Mouse (Mus musculus): ENCODE results near the gene Ehmt1.
A peak's percentile ranks its signal among the peaks of the same experiment; 100 is the strongest.
"Not testable (repeated sequence)": the region's sequence is repeated elsewhere in the genome, so short reads cannot be mapped to it uniquely, and the experiment has no call there.

Ehmt1 gene

DNA sequence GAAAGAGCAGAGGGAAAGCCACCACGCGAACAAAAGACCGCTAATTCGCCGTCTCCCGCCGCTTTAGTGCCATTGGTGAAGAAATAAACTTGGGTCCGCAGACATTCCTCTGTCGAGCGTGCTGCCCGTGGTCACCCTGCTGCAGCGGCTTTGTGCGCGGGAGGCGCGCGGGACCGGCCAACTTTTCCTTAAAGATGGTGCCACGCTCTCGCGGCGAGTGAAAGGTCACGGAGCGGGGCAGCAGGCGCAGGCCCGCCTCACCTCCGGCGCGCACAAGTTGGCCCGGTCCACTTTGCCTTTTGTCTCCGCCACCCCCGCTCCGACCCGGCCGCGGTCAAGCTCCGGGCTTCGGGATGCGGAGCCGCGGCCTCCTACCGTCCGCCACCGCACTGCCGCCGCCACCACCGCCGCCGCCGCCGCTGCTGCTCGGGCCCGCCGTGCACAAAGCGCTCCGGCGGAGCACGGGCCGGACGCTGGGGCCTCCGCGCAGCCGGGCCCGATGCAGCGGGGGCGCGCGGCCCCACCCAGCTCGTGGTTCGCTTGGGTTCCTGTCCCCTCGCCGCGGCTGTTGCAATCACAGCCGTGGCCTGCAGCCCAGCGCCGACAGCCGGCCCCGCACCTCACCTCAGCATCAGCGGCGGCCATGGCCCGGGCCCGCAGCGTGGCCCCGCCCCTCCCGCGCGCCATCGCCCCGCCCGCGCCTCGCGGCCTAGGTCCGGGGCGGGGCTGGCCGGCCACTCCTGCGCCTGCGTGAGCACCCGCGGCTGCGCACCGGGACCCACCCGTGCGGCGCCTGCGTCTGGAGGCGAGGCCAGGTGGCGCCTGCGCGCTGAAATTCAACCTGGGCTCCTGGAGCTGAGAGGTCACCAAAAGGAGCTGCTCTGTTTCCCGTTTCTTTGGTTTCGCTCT lies at the start of gene Ehmt1:
Gene Ehmt1, minus strand, starts transcription at position 685 of the 909 bp plus-strand sequence.
- DNase-seq = peak; percentile 96

DNA sequence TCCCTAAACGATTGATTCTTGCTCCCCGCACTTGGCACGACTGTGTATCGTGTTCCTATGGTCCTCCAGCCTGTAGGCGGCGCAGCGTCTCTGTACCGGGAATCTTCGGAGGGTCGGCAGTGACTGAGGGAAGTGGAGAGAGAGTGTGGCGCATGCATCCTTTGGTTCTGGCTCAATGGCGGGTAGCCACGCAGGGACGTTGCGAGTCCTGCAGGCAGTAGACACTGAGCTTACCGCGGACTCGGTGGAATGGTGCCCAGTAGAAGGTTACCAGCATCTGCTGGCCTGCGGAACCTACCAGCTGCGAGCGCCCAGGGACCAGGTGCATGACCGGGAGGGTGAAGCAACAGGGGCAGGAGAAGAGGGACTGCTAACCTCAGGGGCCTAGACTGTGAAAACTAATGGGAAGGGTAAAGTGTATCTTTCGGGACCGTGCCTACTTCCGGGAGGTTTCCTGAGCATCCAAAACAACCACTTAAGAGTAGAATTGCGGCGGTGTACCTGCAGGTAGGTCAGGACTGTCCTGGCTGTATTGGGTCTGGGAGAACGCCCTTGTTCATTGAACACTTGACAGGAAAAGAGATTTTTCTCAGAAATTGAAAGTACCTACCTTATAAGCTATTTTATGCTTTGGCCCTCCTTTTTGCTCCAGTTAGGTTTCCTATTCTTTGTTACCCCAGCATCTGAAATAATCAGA lies 43.0 kb upstream of the Ehmt1 start, which contains the start of gene Dph7:
Gene Dph7, plus strand, starts transcription at position 97 of the 697 bp plus-strand sequence.
- DNase-seq = peak; percentile 92

DNA sequence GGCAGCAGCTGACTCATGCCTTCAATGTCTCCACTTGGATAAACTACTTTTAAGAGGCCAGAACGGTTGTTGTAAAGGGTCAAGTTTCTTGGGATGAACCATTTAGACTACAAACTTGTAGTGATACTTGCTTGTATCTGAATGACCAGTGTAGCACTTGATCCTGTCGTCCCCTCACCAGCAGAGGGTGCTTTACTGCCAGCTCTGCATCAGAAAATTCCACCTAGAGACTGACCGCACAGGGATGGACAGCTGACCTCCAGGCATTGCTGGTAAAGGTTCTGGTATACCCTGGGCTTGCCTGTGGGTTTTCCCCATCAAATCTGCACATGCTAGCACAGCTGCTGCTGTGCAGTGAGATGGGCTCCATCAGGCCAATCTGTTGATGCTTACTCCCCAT lies 41.5 kb upstream of the Ehmt1 start:
- no peak for DNase-seq

DNA sequence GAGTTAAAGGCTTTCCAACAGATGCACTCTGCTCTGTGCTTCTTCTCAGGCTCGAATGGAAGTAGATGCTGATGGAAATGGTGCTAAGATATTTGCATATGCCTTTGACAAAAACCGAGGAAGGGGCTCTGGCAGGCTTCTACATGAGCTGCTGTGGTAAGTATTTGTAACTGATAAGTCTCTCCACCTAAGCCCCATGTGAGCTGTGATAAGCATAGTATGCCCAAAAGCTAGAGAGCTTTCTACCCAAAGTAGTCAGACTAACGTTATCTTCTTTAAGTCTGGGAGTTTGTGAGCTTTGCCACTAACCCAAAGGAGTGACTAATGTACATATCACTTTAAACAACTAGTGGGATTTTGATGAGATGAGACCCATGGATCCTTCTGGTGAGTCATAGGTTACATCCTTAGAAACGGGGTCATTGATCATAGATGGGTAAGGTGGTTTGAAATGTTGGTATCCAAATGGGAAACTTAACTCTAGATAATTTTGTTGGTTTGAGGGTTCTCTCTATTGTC lies 33.2 kb upstream of the Ehmt1 start:
- no peak for DNase-seq

DNA sequence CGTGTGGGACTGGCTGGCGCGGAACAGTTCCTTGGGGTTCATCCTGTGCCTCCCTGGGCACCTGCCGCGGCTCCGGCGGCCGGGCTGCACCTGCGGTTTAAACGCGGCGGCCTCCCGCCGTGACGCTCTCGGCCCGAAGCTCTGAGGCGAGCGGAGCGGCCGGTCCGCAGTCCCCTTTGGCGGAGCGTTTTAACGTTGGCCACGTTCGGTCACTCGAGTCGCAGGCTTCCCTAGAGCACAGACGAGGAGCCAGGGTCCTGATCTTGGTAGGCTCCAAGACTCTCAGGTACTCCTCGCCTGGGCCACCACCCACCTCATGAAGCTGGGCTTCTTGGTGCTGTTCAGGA lies 30.7 kb upstream of the Ehmt1 start:
- DNase-seq = no peak

DNA sequence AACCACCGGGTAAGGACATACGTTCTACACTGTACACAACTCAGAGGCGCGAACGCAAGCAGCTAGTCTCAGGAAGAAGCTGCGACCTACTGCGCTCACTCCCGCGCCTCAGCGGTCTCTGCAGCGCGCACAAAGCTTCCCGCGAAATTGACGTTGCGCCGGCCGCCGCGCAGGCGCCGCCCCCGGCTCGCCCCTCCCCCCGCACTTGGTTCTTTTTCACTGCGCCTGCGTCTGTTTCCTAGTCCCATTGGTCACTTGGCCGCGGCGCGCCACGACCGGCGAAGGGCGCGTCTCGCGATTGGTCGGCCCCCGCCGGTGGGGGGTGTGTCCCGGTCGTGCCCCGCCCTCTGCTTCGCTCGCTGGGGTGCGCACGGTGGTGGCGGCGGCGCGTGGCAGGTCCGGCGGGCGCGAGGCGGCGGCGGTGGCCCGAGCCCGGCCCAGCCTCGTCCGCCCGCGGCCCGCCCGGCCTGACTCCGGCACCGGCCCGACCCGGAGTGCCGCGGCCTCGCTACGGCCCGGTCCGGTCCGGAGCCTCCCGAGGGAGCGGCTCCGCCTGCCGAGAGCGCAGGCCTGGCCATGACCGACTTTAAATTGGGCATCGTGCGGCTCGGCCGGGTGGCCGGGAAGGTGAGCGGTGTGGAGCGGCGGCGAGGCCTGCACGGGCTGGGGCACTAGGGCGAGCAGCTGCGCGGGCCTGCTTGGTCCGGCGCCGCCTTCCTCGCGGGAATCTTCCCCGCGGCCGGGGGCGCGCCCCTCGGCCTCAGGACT lies 30.2 kb upstream of the Ehmt1 start, which contains the start of gene Zmynd19:
Gene Zmynd19, plus strand, starts transcription at position 372 of the 768 bp plus-strand sequence.
- peak; percentile 97 for DNase-seq

DNA sequence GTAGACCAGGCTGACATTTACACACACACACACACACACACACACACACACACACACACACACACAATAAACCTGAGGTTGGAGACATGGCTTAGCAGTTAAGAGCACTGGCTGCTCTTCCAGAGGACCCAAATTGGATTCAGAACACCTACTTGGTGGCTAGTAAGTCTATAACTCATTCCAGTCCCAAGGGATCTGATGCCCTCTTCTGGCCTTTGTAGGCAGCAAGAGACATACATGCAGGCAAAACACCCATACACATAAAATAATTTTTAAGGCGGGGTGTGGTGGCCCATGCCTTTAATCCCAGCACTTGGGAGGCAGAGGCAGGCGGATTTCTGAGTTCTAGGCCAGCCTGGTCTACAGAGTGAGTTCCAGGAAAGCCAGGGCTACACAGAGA lies 24.9 kb upstream of the Ehmt1 start:
- not testable (repeated sequence) for DNase-seq

DNA sequence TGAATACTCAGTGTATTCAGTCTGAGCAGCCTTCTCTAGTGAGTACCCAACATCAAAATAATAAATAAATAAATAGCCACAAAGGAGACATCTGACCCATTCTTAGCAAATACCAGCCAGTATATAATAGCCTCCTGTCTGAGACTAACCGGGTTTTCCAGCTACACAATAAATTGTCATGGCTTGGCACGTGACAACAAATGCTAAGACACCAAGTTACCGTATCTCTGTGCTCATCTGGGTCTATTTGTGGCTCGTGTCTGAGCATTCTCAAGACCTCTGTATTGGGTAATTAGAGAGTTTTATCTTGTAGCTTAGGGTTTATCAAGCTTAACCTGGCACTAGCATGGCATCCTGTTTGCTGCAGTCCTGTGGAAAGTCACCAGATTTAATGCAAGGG lies 22.7 kb upstream of the Ehmt1 start:
- DNase-seq = no peak

DNA sequence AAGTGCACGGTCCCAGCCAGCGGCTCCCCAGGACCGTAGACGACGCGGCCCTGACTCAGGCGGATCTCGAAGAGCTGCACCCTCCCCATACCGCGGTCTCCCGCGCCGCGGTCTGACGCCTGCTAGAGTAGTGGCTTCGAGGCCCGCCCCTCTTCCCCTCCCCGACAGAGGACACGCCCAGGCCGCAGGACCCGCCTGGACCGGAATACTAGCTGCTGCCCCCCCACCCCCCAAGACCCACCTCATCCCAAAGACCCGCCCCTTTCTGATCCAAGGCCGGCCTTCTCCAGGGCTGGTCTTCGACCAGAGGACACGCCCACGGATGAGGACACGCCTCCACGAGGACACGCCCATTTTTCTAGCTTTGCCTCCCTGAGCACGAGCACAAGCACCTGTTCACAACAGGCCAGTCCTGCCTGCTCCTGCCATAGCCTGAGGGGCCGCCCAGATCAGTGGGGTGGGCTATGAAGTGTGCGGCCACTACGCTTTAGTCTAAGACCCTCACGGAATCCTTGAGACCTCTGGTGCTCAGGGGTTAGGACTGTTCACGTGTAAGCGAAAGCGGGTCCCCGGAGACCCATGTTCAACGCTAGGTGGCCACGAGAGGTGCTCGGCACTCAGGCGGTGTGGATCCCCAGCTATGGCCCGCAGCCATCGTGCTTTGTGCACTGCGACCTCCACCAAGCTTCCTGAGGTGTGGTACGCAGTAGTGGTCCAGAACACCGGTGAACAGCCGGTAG lies 15.8 kb upstream of the Ehmt1 start, which contains the start of gene Arrdc1:
Gene Arrdc1, minus strand, starts transcription at position 196 of the 740 bp plus-strand sequence.
- DNase-seq = peak; percentile 90

DNA sequence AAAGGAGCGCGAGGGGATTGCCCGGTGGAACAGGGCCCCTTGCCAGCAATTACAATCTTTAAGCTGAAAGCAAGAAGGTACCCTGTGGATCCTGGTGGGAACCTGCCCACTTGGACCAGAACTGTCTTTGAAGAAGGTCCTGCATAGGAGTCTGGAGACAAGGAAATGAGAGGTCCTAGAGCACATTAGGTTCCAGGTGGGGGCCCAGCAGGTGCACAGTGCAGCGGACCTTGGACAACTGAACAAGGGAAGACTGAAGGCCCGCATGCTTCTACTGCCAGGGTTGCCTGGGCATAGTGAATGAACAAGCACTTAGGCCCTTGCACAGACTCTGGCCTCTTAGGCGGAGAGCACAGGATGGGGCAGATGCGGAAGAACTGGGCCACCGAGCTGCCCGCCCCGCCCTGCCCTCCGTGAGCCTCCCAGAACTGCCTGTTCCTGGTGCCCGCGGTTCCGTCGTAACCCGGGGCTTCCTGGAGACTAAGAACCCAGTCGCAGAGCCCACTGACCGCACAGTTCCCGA lies 15.1 kb upstream of the Ehmt1 start:
- DNase-seq = no peak

DNA sequence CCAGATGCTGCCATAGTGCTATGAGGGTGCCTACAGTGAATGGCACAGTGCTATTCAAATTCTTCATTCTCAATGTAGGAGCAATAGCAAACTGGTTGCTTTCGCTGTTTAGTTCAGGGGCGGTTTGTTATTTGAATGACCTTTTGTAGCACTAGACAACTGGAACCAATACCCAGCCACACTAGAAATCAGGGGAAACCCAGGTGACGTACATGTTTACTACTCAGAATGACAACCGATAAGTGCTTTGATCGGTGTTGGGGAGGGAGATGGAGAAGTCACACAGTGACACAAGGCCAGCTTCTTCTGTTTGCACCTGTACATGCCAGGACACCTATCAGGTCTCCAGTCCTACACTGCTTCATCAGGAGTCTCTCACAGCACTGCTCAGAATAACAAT lies 10.2 kb upstream of the Ehmt1 start:
- no peak for DNase-seq

DNA sequence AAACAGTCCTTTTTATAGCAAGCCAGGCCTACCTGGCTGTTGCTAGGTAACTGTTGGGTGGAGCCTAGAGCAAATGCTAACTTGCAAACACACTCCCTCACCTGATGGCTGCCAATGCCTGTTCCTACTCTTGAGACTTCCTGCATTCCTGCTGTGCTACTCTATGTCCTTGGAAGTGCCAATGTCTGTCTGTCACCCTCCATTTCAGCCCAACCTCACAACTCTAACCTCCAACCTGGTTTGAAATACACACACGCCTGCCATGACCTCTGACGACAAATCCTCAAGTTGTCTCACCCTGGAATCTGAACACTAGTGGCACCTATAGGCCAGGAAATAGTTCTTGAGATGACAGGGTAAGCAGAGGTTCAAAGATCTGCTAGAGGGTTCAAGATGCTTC lies 9.7 kb upstream of the Ehmt1 start:
- no peak for DNase-seq

DNA sequence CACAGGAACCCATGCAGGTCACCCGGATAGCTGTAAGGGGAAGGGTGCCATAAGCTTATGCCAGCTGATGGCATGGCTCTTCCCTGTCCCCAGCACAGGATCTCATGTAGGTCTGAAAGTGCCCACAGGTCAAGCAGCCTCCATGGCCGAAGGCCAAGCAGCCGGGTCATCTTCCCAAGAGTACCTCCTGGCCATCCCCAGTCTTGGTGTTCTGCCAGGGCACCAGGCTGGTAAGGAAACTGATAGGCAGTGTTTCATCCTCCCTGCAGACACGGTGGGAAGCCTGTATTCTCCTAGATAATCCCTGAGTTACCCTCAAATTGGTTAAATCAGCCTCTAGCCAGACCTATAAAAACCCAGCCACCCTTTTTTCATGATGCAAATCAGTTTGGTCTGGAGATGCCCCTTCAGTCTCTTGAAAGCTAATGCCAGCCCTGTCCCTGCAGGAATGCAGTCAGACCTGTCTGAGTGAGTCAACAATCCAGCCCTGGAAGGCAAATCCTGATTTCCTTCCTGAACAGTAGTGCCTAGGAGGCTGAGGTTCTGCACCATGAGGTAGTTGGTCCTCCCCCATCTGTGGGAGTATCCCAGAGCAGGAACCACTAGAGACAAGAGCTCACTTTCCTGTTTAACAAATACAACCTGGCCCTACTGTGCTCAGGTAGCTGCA lies 8.5 kb upstream of the Ehmt1 start:
- no peak for DNase-seq

DNA sequence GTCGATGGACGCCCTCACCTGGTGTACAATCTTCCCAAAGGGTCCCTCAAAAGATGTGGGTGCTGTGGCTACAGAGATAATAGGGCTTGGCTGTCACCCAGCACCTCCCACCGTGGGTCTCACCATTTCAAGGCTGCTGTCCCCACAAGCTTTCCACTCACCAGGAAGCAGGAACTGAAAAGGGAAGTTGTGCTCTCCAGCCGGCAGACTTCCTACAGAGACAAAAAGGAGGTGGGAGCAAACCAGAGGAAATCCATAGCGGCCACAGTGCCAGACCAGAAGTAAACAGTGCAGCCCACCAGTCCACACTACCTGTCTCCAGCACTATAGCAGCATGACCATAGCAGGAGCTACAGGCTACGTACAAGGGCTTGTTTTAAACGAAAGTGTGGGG lies 7.5 kb upstream of the Ehmt1 start:
- no peak for DNase-seq

DNA sequence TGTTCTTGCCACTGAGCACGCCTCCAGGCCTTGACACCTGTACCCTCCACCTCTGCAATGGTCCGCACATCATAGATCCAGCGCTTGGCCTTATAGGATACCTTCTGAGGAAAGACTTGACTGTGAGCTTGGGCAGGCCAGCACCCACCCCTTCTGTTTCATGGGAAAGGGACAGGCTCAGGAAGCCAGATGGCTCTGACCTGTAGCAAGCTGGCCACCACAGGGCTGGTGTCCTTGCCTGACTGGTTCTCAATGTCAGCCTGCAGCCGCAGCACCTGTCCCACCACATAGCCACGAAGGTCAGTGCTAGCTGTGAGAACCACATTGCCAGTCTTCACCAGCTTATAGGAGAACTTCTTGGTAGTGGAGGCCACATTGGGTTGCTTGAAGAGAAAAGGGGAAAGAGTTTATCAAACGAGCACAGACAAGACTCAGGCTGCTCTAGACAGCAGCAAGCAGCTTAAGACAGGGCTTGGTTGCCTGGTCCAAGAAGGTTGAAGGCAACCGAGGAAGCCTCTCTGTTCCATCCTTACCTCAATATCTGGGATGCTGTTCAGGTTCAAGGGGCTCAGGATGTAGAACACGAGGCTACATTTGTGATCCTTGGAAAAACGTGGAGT lies 7.0 kb upstream of the Ehmt1 start:
- no peak for DNase-seq

DNA sequence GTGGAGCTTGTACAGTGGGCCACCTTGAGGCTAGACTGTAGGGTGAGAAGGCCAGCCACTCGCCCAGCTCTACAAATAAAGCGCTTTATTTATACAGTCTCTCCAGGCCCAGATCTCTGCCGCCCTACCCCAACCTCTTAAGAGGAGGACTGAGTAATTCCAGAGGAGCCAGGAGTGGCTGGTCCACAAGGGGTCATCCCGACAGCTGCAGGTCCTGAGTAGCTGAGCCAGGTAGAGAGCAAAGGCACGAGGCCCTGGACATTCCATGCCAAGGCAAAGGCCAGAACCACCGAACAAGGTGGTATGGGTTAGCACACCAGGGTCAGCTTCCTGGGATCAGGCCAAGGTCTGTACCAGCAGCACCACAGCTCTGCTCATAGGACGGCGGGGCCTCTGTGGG lies 5.9 kb upstream of the Ehmt1 start:
- DNase-seq = no peak

DNA sequence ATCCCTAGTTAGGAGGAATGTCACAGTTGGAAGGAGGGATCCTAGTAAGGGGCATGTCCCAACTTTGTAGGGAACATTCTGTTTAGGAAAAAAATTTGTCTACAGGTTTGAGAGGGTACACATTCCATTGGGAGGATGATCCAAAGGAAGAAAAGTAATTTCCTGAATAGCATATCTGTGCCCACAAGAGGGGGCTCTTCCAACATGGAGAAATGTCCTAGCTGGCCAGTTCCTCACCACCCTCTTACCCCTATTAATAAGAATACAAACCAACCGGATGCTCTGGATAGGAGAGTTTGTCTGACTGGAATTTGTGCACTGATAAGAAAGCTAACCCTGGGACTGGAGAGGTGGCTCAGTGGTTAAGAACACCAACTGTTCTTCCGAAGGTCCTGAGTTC lies 4.1 kb upstream of the Ehmt1 start:
- DNase-seq = no peak

DNA sequence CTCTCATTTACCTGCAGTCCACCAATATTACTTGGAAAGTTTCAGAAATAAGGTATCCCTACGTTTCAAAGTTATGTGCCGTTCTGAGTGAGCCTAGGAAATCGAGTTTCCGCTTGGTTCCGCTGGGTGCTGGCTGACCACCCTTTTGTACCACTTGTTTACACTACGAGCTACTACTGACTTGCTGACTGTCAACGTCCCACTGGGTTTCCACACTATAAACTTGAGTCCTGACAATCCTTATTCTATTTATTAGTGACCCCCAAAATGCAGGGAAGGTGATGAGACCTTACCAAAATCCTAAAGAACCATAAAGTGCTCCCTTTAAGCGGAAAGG lies 393 bp upstream of the Ehmt1 start:
- no peak for DNase-seq

DNA sequence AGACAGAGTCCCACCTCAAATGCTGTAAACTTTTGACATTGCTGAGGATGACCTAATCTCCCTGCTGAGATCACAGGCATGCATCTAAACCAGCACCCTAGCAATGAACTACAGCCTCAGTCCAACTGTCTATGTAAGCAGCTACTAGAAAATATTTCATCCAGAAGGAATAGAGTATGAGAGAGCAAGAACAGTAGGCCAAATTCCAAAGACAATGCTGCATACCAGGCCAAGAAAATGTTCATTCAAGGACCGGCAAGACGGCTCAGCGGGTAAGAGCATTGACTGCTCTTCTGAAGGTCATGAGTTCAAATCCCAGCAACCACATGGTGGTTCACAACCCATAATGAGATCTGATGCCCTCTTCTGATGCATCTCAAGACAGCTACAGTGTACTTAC lies 4.7 kb downstream of the Ehmt1 start:
- no peak for DNase-seq

DNA sequence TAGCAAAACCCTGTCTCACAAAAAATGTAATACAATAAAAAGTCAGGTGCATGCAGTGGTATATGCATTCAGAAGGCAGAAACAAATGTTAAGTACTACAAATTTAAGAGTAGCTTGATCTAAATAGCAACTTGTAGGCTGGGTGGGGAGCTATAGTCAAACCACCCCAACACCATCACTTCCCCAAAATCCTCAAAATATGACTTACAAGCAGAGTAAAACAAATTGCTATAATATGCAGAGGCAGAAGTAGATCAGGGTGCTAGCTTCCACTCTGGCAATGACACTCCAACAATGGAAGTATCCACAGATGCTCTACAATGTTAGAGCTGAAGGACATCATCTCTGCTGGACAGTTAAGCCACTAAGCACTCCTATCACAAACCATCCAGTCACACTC lies 6.8 kb downstream of the Ehmt1 start:
- DNase-seq = no peak

DNA sequence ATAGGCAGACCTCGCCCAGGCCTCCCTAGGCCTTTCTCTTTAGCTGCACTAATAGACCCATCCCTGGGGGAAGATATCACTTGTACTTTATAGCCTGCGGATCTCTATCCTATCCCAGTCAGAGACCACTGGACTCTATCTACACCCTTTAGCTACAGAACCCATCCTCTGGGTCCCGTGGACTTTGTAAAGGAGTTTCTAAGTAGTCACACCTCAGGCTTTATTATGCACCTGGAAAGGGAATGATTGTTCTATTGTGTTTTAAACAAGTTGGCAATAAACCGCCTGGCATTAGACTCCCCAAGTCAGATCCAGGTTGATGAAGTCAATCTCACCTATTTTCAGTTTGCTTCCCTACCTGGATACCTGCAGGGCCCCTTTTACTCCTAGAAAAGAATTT lies 7.2 kb downstream of the Ehmt1 start:
- no peak for DNase-seq

Data from right cerebral cortex, adult 18-20 months (tissue).